Mouse (Mus musculus) right cerebral cortex, postnatal 25 days (tissue): ENCODE results near the gene Zcchc24.
"Not testable (repeated sequence)": the region's sequence is repeated elsewhere in the genome, so short reads cannot be mapped to it uniquely, and the experiment has no call there.

Experiments used
- DNase-seq: peaks from one replicate; pipeline ENCODE4 v3.0.0; 2022

The Zcchc24 gene

DNA sequence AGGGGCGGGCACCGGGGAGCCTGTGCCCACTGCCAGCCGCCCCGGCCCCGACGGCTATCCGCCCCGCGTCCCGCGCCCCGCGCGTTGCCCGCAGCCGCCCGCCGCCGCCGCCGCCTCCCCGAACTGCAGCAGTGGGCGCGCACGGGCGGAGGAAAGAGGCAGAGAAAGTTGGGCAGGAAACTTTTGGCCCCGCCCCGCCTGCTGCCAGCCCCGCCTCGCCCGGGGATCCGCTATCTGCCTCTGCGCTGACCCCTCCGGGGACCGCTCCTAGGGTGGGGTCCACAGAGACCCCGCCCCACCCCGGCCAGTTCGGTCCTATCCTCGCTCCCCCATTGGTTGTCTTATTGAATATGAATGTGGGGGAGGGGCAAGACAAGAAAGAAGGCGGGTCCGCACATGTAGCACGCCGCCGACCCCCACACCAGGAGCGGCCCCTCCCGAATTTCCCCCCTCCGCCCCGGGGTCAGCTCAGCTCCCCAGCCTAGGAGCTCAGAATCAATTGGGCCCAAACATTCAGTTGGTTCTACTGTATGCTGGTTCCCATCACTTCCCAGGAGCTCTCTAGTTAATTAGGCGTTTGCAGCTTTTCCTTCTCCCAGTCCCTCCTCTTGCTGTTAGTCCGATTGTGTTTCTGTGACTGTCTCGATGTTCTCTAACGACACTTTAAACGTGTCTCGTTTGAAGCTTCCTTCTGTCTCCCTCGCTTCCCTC is at the start of gene Zcchc24:
TSS of gene Zcchc24 (minus strand) at position 125 of the 711 bp plus-strand sequence.
- peak; percentile 80 for DNase-seq

DNA sequence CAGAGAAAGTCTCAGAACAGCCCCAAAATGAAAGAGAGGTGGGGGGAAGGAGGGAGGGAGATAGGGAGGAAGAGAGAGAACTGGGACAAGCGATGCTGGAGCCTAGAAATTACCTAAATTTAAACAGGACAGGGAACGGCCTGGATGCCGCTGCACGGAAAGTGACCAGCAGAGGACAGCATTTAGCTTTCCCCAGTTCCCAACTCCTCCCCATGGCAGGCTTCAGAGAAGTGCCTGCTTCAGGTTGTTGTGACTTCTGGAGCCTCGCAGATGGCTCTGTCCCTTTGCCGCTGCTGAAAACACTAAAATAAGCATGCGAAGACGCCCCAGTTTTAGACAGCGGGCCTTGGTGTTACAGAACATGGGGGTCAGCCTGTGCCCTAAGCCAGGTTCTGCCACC is 47.6 kb upstream of the Zcchc24 start:
- peak; percentile 61 for DNase-seq

- DNase-seq = no peak
Observed at GRCm38 (mm10) chr14:25814140-25814539, 45.3 kb upstream of the Zcchc24 start.

DNA sequence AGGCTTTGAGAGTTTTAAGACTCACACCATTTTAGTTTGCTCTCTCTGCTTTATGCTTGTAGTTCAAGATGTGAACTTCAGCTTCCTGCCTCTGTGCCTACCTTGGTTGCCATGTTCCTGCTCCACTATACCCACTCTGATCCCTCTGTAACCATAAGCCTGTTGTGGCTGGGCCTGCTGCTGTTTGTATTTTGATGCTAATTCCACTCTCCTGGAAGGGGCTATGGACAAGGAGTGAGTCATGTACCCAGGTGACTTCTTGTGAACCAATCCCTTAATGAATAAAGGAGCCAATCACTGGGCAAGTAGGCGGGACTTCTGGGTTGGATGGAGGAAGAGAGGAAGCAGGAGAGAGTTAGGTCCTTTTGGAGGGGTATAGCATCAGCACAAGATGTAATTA is 42.2 kb upstream of the Zcchc24 start:
- not testable (repeated sequence) for DNase-seq

DNA sequence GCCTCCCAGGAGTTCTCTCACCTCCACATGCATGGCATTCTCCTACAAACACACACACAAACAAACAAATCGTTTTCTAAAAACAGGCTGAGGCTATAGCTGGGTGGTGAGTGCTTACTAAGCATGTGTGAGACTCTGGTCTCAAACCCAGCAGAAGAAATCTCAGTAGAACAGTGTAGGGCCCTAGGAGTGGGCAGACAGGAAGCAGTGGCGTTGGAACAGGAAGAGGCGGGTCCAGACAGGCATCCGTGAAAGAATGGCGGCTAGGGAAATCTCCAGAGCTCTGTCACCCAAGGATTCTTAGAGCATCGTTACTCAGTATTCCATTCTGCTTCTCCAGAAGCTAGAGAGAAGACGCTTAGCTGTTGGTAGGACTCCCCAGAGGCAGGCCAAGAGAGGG is 37.7 kb upstream of the Zcchc24 start:
- no peak for DNase-seq

DNA sequence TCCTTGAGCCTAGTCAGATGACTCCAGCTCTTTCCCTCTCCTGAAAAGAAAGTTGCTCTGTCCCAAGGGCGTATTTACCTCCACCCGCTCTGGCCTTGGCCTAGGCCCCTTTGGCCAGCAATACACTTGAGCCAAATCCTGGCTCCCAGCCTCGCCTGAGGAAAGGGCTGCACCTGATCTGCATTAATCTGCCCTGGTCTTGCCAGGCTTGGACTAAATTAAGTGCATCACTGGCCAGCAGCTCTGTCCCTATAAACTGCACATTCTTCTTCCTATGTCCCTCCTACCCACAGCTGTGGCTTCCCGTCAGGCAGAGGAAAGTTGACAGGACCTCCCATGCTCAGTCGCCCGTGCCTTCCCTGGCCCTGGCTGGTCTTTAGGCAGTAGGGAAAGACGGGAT is 37.0 kb upstream of the Zcchc24 start:
- DNase-seq = peak; percentile 18

- no peak for DNase-seq
Observed at GRCm38 (mm10) chr14:25803246-25803809, 34.5 kb upstream of the Zcchc24 start.

GRCm38 (mm10) chr14:25802511-25802910 is 33.7 kb upstream of the Zcchc24 start:
- no peak for DNase-seq

DNA sequence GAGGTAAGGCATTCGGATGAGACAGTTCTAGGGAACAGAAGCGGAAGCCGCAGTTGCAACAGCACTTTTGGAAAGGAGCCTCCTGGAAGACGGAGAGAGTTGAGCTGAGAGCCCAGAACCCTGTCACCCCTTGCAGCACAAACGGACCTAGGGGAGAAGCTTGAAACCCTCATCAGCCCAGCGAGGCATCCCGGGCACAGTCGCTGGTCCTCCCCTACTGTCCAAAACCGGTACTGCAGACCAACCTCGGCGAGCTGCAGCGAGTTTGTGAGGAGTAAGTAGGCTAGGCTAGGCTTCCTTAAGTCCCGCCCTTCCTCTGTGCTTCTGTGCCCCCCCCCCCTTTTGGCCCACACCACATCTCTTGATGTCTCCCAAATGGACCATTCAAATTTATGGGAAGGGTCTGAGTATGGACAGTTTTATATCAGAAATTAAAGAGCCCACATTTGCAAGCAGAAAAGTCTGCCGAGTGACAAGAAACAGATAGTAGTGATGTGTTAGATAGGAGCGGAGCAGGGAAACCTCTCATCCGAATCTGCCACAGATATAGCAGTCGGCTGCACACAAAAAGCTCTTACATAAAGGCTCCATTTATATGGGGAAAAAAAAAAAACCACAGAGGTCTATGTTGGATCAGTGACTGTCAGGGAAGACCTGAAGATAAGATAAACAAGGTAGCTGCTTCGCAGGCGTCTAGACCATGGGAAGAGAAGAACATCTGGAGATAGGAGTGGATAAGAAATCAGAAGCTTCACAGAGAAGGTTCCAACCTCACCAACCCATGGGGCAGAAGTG is 31.5 kb upstream of the Zcchc24 start:
- DNase-seq = peak; percentile 81

DNA sequence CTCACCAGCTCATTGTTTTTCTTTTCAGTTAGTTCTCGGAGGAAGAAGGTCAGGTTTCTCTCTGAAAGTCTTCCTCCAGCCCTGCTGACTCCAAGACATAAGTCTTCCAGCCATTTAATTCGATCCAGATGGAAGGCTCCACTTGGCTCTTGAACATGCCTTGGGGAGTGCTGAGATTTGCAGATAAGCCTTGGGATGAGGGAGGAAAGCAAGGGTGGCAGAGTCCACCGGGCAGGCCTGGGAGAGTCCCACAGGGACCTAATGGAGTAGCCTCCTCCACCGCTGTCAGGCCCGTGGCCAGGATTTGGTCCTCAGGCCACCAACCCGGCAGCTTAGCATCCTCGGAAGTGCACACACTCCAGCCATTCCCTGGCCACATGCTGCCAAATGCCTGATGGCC is 27.8 kb upstream of the Zcchc24 start:
- DNase-seq = no peak

GRCm38 (mm10) chr14:25795561-25796174 is 26.8 kb upstream of the Zcchc24 start:
- peak; percentile 35 for DNase-seq

- no peak for DNase-seq
Observed at GRCm38 (mm10) chr14:25795067-25795466, 26.2 kb upstream of the Zcchc24 start.

DNA sequence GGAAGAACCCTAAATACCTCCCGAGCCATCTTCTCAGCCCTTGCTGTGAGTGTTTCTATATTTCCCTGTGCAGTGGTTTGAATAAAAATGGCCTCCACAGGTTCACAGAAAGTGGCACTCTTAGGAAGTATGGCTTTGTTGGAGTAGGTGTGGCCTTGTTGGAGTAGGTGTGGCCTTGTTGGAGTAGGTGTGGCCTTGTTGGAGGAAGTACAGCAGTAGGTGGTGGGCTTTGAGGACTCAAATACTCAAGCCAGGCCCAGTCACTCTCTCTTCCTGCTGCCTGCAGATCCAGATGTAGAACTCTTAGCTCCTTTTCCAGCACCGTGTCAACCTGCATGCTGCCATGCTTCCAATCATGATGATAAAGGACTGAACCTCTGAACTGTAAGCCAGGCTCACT is 25.5 kb upstream of the Zcchc24 start:
- no peak for DNase-seq

DNA sequence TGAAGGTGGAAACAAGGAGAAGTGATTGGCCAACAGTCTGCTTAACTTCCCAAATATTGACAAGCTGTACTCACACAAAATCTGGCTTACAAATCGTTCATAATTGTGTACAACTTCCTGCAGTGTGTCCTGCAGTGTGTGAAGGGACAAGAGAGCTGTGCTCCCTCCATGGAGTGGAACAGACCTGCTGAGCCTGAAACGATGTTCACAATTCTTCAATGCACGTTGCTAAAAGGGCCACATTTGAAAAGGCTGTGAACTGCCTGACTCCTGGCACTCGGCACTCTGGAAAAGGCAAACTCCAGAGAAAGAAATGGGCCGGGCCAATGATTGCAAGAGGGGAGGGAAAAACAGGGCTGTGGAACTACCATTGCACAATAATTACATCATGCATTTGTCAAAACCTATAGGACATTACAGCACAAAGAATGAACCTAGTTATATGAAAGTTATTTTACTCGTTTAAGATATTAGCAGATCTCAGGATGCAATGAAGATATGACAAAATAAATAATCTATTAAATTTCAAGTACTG is 22.0 kb upstream of the Zcchc24 start:
- no peak for DNase-seq

DNA sequence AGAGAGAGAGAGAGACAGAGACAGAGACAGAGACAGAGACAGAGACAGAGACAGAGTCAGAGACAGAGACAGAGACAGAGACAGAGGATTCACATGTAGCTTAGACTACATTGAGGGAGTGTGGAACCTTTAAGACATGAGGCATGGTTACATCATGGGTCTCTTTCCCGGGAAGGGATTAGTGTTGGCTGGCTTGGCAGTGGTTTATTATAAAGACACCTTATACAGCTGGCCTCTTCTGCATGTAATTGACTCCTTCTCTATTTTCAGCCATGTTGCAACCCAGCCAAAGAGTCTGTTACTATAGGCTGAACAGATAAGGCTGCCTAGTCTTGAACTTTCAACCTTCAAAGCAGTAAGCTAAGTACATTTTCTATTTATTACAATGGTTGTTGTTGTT is 21.1 kb upstream of the Zcchc24 start:
- DNase-seq = no peak

DNA sequence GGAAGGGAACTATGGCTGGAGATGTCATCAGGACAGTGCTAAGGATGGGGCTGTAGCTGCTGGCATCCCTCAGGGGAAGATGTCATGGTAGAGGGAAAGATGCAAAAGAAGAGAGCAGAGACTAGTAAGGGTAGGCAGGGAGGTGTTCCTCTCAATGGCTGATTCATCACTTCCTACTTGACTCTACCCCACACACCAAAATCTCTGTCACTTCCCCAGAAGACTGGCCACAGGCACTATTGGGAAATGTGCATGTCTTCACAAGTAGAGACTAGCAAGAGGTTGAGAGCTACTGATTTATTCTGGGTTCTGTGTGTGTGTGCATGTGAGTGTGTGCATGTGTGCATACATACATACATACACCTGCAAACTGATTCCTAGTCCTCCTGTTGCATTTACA is 20.4 kb upstream of the Zcchc24 start:
- no peak for DNase-seq

- DNase-seq = no peak
Observed at GRCm38 (mm10) chr14:25788201-25788600, 19.4 kb upstream of the Zcchc24 start.

DNA sequence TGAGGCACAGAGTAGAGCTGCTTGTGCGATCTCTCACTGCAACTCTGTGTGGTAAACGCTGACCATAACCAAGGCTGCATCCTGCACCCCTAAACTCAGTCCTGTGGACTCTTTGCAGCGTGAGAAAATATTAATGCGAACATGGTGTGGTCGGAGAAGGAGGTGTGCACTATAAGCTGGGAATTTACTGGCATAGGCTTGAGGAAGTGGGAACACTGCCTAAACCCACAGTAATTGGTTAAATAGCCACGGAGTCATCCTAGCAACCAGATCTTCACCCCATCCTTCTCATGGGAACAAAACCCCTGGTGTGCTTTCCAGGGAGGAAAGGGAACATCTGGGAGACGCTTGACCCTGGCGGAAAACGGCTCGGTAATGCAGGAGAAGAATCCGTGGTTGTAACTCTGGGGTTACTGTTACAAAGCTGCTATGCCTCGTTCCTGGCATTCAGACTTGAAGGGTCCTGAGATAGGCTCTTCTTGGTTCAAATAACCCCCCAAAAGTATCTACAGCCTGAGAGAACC is 18.6 kb upstream of the Zcchc24 start:
- DNase-seq = no peak

GRCm38 (mm10) chr14:25786959-25787358 is 18.1 kb upstream of the Zcchc24 start:
- DNase-seq = no peak

GRCm38 (mm10) chr14:25785210-25785609 is 16.4 kb upstream of the Zcchc24 start:
- DNase-seq = no peak

GRCm38 (mm10) chr14:25783220-25783619 is 14.4 kb upstream of the Zcchc24 start:
- DNase-seq = no peak

DNA sequence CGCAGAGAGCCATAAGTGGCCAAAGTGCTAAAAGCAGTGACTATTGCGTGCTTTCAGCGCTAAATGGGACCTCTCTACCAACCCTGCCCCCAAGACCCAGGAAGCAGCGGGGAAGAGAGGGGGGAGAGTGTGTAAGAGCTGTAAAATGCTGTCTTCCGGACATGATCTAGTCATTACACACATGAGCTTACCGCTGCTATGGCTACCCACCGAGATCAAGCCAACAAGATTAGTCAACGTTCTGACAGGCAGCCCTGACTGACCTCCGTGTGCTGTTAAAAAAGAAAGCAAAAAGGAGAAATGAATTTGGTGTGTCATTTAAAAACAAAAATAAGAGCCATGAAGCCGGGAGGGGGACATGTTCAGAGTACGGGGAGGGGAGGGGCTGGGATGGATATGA is 11.8 kb upstream of the Zcchc24 start:
- DNase-seq = no peak

DNA sequence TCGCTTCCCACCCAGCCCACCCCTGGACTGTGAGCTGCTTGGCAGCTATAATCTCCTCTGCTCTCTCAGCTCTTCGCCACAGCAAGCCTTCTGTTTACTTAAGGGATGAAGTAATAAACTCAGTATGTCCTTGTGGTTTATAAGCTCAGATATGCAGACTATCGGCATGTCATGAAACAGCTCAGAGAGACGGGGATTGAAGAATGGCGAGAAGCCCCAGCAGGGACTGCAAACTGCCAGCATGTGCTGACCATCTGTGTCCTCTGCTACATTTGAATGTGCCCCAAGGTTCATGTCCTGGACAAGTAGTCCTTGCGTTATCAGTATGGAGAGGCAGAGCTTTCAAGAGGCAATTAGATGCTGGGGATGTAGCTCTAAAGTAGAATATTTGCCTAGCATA is 7.5 kb upstream of the Zcchc24 start:
- DNase-seq = no peak
